ENCODE assay signal across 9 mouse cellular contexts in the genomic region with DNA sequence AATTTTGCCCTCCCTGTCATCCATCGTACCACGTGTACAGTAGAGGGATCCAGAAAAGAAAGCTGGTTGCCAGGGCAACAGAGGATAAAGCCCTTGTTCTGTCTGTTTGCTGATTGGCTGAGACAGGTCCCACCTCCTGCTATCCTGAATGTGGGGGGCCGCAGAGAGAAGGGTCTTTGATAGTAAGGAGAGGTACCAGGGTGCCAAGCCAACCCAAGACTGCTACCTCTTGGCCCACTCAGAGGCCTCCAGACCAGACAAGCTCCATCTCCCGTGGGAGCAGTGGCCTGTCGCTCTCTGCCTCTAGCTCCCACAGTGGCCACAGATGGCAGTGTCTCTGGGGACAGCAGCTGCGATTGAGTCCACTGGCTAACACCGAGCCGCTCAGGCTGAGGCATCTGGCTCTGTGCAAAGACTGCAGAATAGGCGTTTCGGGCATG. TPM values are rescaled to one million over a fixed set of nuclear protein-coding genes. Genes with fewer than 3 reads are reported as not detected.
DNase-seq lines count a peak whose midpoint lies in the region; ATAC-seq and TF ChIP-seq lines count a peak whose summit lies in the region.
"Had no signal": no experiment of that assay in that cellular context is flagged by ENCODE, and none has a peak within 500 bp of the region (broad histone marks: within the 10 kb centered on the region; RNA-seq: fewer than 3 reads in every experiment).

No protein-coding gene starts in this region.

- ATAC-seq in heart, embryonic 11.5 days (replicated peaks; ENCODE audit: insufficient number of reproducible peaks, low FRiP score, low TSS enrichment), result no peak
- ATAC-seq in embryonic facial prominence, embryonic 13.5 days (ENCODE audit: insufficient number of reproducible peaks, insufficient read depth, low FRiP score, low TSS enrichment, low read depth), result no peak
- ATAC-seq in midbrain, postnatal 0 days (ENCODE audit: low FRiP score), result peak; percentile 95
- ATAC-seq in intestine, embryonic 16.5 days, result no peak
- ATAC-seq in megakaryocyte progenitor cell, adult 5-6 weeks (replicated peaks; ENCODE audit: poor library complexity), result no peak

- TF ChIP-seq CTCF in midbrain, postnatal 0 days (IDR thresholded peaks at IDR 0.05), result peak; percentile 66

- no peaks in the 10 kb centered on the region for H3K9me3 ChIP-seq in heart, embryonic 11.5 days (replicated peaks; ENCODE audit: control insufficient read depth, low read length)
- H3K9me3 ChIP-seq in embryonic facial prominence, embryonic 13.5 days, result no peaks in the 10 kb centered on the region
- H3K9me3 ChIP-seq in midbrain, postnatal 0 days (ENCODE audit: low read length), result no peaks in the 10 kb centered on the region
- no peaks in the 10 kb centered on the region for H3K9me3 ChIP-seq in intestine, embryonic 16.5 days (ENCODE audit: control insufficient read depth, low read length)

- no peak for DNase-seq in heart, adult 8-10 months (ENCODE audit: low spot score)
- DNase-seq in layer of hippocampus, adult 8-10 months (ENCODE audit: low spot score in 2 of 2), result peak; percentile 88 to 93
- DNase-seq in midbrain, postnatal 0 days (ENCODE audit: low spot score), result peak; percentile 95
- no peak for DNase-seq in yolk sac, embryonic 10.5 days (ENCODE audit: low spot score)

- no peak overlapping the region for H3K27ac ChIP-seq in heart, embryonic 11.5 days (ENCODE audit: low read depth, low read length)
- no peak overlapping the region for H3K27ac ChIP-seq in embryonic facial prominence, embryonic 13.5 days
- peak overlapping the region; percentile 89 for H3K27ac ChIP-seq in midbrain, postnatal 0 days (ENCODE audit: low read depth, low read length)
- no peak overlapping the region for H3K27ac ChIP-seq in intestine, embryonic 16.5 days (ENCODE audit: low read length)

- WGBS in heart, embryonic 11.5 days (ENCODE audit: insufficient replicate concordance), result 24% methylated on average over 10 of the region's 10 CpGs
- WGBS in embryonic facial prominence, embryonic 13.5 days, result 22% methylated on average over 10 of the region's 10 CpGs
- WGBS in midbrain, postnatal 0 days, result 7% methylated on average over 10 of the region's 10 CpGs
- 26% methylated on average over 10 of the region's 10 CpGs for WGBS in intestine, embryonic 16.5 days

- H3K4me2 ChIP-seq in heart, embryonic 11.5 days, result 0 out of 2 replicates have a peak overlapping the region, but pooled peaks have one; percentile 3
- no peak overlapping the region for H3K4me2 ChIP-seq in embryonic facial prominence, embryonic 13.5 days
- H3K4me2 ChIP-seq in midbrain, postnatal 0 days (ENCODE audit: low read depth, low read length, poor library complexity, severe bottlenecking), result peak overlapping the region; percentile 78
- no peak overlapping the region for H3K4me2 ChIP-seq in intestine, embryonic 16.5 days (ENCODE audit: low read depth, low read length)

- no peaks in the 10 kb centered on the region for H3K36me3 ChIP-seq in heart, embryonic 11.5 days (ENCODE audit: control insufficient read depth, insufficient read depth, low read length)
- H3K36me3 ChIP-seq in embryonic facial prominence, embryonic 13.5 days, result no peaks in the 10 kb centered on the region
- peaks cover 2% of the 10 kb centered on the region for H3K36me3 ChIP-seq in midbrain, postnatal 0 days (ENCODE audit: insufficient read depth, low read length)
- H3K36me3 ChIP-seq in intestine, embryonic 16.5 days (ENCODE audit: control insufficient read depth, insufficient read depth, low read length), result no peaks in the 10 kb centered on the region

- H3K27me3 ChIP-seq in heart, embryonic 11.5 days (ENCODE audit: control insufficient read depth, insufficient read depth, low read length), result peaks cover 6% of the 10 kb centered on the region; the same call in 1 of the 2 replicates
- H3K27me3 ChIP-seq in embryonic facial prominence, embryonic 13.5 days, result peaks cover 18% of the 10 kb centered on the region; the same call in 1 of the 2 replicates
- no peaks in the 10 kb centered on the region for H3K27me3 ChIP-seq in midbrain, postnatal 0 days (ENCODE audit: insufficient read depth, low read length)
- no peaks in the 10 kb centered on the region; the same call in 1 of the 2 replicates for H3K27me3 ChIP-seq in intestine, embryonic 16.5 days (replicated peaks; ENCODE audit: control insufficient read depth, insufficient read depth, low read length)

- no peak overlapping the region for H3K4me3 ChIP-seq in heart, embryonic 11.5 days (ENCODE audit: low read depth, low read length)
- H3K4me3 ChIP-seq in embryonic facial prominence, embryonic 13.5 days, result no peak overlapping the region
- H3K4me3 ChIP-seq in midbrain, postnatal 0 days (ENCODE audit: low read depth, low read length), result peak overlapping the region; percentile 46
- H3K4me3 ChIP-seq in intestine, embryonic 16.5 days (ENCODE audit: low read length), result no peak overlapping the region

- H3K4me1 ChIP-seq in heart, embryonic 11.5 days (ENCODE audit: control insufficient read depth, insufficient read depth, low read length), result no peaks in the 10 kb centered on the region
- peaks cover 7% of the 10 kb centered on the region; the same call in 1 of the 2 replicates for H3K4me1 ChIP-seq in embryonic facial prominence, embryonic 13.5 days
- peaks cover 16% of the 10 kb centered on the region for H3K4me1 ChIP-seq in midbrain, postnatal 0 days (ENCODE audit: insufficient read depth, low read length)
- no peaks in the 10 kb centered on the region for H3K4me1 ChIP-seq in intestine, embryonic 16.5 days (ENCODE audit: control insufficient read depth, insufficient read depth, low read length)

- no peak overlapping the region; the same call in 1 of the 2 replicates for H3K9ac ChIP-seq in heart, embryonic 11.5 days (ENCODE audit: low read depth, low read length)
- H3K9ac ChIP-seq in embryonic facial prominence, embryonic 13.5 days, result peak overlapping the region; percentile 37; the same call in 1 of the 2 replicates
- peak overlapping the region; percentile 84 for H3K9ac ChIP-seq in midbrain, postnatal 0 days (replicated peaks; ENCODE audit: low read length, poor library complexity, severe bottlenecking)
- H3K9ac ChIP-seq in intestine, embryonic 16.5 days (ENCODE audit: low read depth, low read length), result no peak overlapping the region

RNA-seq across cellular contexts. Expression of a gene that starts 3.8 kb away (rescaled TPM):
- polyA plus RNA-seq in heart, embryonic 11.5 days (2014; fragmentation: Nextera tagmentation; extraction: Ambion mirVana), result not detected in 2 replicates
- total RNA-seq in heart, adult 8-10 months (2022), result not detected
- polyA plus RNA-seq in embryonic facial prominence, embryonic 13.5 days (2015; fragmentation: Nextera tagmentation; extraction: Ambion mirVana), result 0.17 TPM in 1 of 2 replicates, not detected in the other
- 100 to 1,000 TPM in 3 of 4 experiments, 10 to 100 TPM in 1; 91.7 to 112 (median 104) TPM for total RNA-seq in layer of hippocampus, adult 8-10 months (2022)
- 139 and 156 TPM in 2 replicates for total RNA-seq in midbrain, postnatal 0 days (2014; rRNA removed)
- 15.4 and 17.9 TPM in 2 replicates for polyA plus RNA-seq in midbrain, postnatal 0 days (2015; fragmentation: Nextera tagmentation; extraction: Ambion mirVana)
- not detected in 2 replicates for polyA plus RNA-seq in intestine, embryonic 16.5 days (2015; fragmentation: Nextera tagmentation; extraction: Ambion mirVana)
- total RNA-seq in megakaryocyte progenitor cell, adult 5-6 weeks (2015), result not detected in 2 replicates
- total RNA-seq in megakaryocyte progenitor cell, adult 5-6 weeks (2017), result not detected in 2 replicates
- total RNA-seq: common myeloid progenitor, adult 5-6 weeks had no signal

RNA-seq across cellular contexts. Expression of a gene that starts 11.4 kb away (rescaled TPM):
- 59.7 and 67.3 TPM in 2 replicates for polyA plus RNA-seq in heart, embryonic 11.5 days (2014; fragmentation: Nextera tagmentation; extraction: Ambion mirVana)
- total RNA-seq in heart, adult 8-10 months (2022), result 1 to 10 TPM in 1 of 4 experiments, under 1 TPM in 3; 0.29 to 1.5 (median 0.44) TPM
- 61.7 and 72.7 TPM in 2 replicates for polyA plus RNA-seq in embryonic facial prominence, embryonic 13.5 days (2015; fragmentation: Nextera tagmentation; extraction: Ambion mirVana)
- 1 to 10 TPM; 2.6 to 4.8 (median 4.4) TPM for total RNA-seq in layer of hippocampus, adult 8-10 months (2022)
- 5.2 and 17.9 TPM in 2 replicates for total RNA-seq in midbrain, postnatal 0 days (2014; rRNA removed)
- 10.2 TPM in 2 replicates for polyA plus RNA-seq in midbrain, postnatal 0 days (2015; fragmentation: Nextera tagmentation; extraction: Ambion mirVana)
- 36.3 and 43.6 TPM in 2 replicates for polyA plus RNA-seq in intestine, embryonic 16.5 days (2015; fragmentation: Nextera tagmentation; extraction: Ambion mirVana)
- 32.9 and 42.6 TPM in 2 replicates for total RNA-seq in megakaryocyte progenitor cell, adult 5-6 weeks (2015)
- 16.5 and 24.9 TPM in 2 replicates for total RNA-seq in megakaryocyte progenitor cell, adult 5-6 weeks (2017)

RNA-seq across cellular contexts. Expression of a gene that starts 18.7 kb away (rescaled TPM):
- polyA plus RNA-seq in heart, embryonic 11.5 days (2014; fragmentation: Nextera tagmentation; extraction: Ambion mirVana), result 5.0 and 6.2 TPM in 2 replicates
- under 1 TPM; 0.16 to 0.90 (median 0.44) TPM for total RNA-seq in heart, adult 8-10 months (2022)
- 30.8 and 32.4 TPM in 2 replicates for polyA plus RNA-seq in embryonic facial prominence, embryonic 13.5 days (2015; fragmentation: Nextera tagmentation; extraction: Ambion mirVana)
- total RNA-seq in layer of hippocampus, adult 8-10 months (2022), result 100 to 1,000 TPM; 583 to 608 (median 584) TPM
- 480 and 506 TPM in 2 replicates for total RNA-seq in midbrain, postnatal 0 days (2014; rRNA removed)
- polyA plus RNA-seq in midbrain, postnatal 0 days (2015; fragmentation: Nextera tagmentation; extraction: Ambion mirVana), result 369 and 404 TPM in 2 replicates
- 4.2 and 4.4 TPM in 2 replicates for polyA plus RNA-seq in intestine, embryonic 16.5 days (2015; fragmentation: Nextera tagmentation; extraction: Ambion mirVana)
- total RNA-seq in megakaryocyte progenitor cell, adult 5-6 weeks (2015), result 0.07 TPM in 1 of 2 replicates, not detected in the other
- 0.08 TPM in 1 of 2 replicates, not detected in the other for total RNA-seq in megakaryocyte progenitor cell, adult 5-6 weeks (2017)

RNA-seq across cellular contexts. Expression of a gene that starts 31.8 kb away (rescaled TPM):
- polyA plus RNA-seq in heart, embryonic 11.5 days (2014; fragmentation: Nextera tagmentation; extraction: Ambion mirVana), result 0.29 TPM in 1 of 2 replicates, not detected in the other
- total RNA-seq in heart, adult 8-10 months (2022), result under 1 TPM in 1 of 4 experiments, not detected in 3; 0.26 TPM
- 0.17 TPM in 1 of 2 replicates, not detected in the other for polyA plus RNA-seq in embryonic facial prominence, embryonic 13.5 days (2015; fragmentation: Nextera tagmentation; extraction: Ambion mirVana)
- total RNA-seq in layer of hippocampus, adult 8-10 months (2022), result under 1 TPM in 2 of 4 experiments, not detected in 2; 0.69 to 0.80 TPM
- total RNA-seq in midbrain, postnatal 0 days (2014; rRNA removed), result 0.94 and 2.1 TPM in 2 replicates
- 0.18 and 0.27 TPM in 2 replicates for polyA plus RNA-seq in midbrain, postnatal 0 days (2015; fragmentation: Nextera tagmentation; extraction: Ambion mirVana)
- polyA plus RNA-seq in intestine, embryonic 16.5 days (2015; fragmentation: Nextera tagmentation; extraction: Ambion mirVana), result 0.09 and 0.11 TPM in 2 replicates
- 2.1 and 2.4 TPM in 2 replicates for total RNA-seq in megakaryocyte progenitor cell, adult 5-6 weeks (2015)
- 0.34 and 0.92 TPM in 2 replicates for total RNA-seq in megakaryocyte progenitor cell, adult 5-6 weeks (2017)

RNA-seq across cellular contexts. Expression of a gene that starts 42.8 kb away (rescaled TPM):
- 0.40 and 0.56 TPM in 2 replicates for polyA plus RNA-seq in heart, embryonic 11.5 days (2014; fragmentation: Nextera tagmentation; extraction: Ambion mirVana)
- not detected for total RNA-seq in heart, adult 8-10 months (2022)
- polyA plus RNA-seq in embryonic facial prominence, embryonic 13.5 days (2015; fragmentation: Nextera tagmentation; extraction: Ambion mirVana), result not detected in 2 replicates
- not detected for total RNA-seq in layer of hippocampus, adult 8-10 months (2022)
- 0.60 and 0.99 TPM in 2 replicates for total RNA-seq in midbrain, postnatal 0 days (2014; rRNA removed)
- 0.11 and 0.23 TPM in 2 replicates for polyA plus RNA-seq in midbrain, postnatal 0 days (2015; fragmentation: Nextera tagmentation; extraction: Ambion mirVana)
- polyA plus RNA-seq in intestine, embryonic 16.5 days (2015; fragmentation: Nextera tagmentation; extraction: Ambion mirVana), result 0.15 and 0.16 TPM in 2 replicates
- total RNA-seq in megakaryocyte progenitor cell, adult 5-6 weeks (2015), result 0.17 TPM in 1 of 2 replicates, not detected in the other
- total RNA-seq in megakaryocyte progenitor cell, adult 5-6 weeks (2017), result not detected in 2 replicates
- total RNA-seq: common myeloid progenitor, adult 5-6 weeks had no signal

Comparison
In these comparisons a context has a peak if more than half of its experiments do, and no peak if none do; other contexts are left out.
1. H3K4me2 ChIP-seq: peak in heart, embryonic 11.5 days (single experiment) and midbrain, postnatal 0 days (single experiment); none in embryonic facial prominence, embryonic 13.5 days (single experiment) and intestine, embryonic 16.5 days (single experiment).
2. H3K9ac ChIP-seq: peak in embryonic facial prominence, embryonic 13.5 days (single experiment) and midbrain, postnatal 0 days (single experiment); none in heart, embryonic 11.5 days (single experiment) and intestine, embryonic 16.5 days (single experiment).
3. DNase-seq: peak in layer of hippocampus, adult 8-10 months (2 of 2) and midbrain, postnatal 0 days (single experiment); none in heart, adult 8-10 months (single experiment) and yolk sac, embryonic 10.5 days (single experiment).
4. RNA of a gene that starts 3.8 kb away (total RNA-seq): 139 to 156 TPM in midbrain, postnatal 0 days and 91.7 to 112 TPM in layer of hippocampus, adult 8-10 months; not detected in heart, adult 8-10 months and not detected in megakaryocyte progenitor cell, adult 5-6 weeks; every median in the first group is over 10 times any median in the second.
5. RNA of a gene that starts 18.7 kb away (total RNA-seq): 583 to 608 TPM in layer of hippocampus, adult 8-10 months and 480 to 506 TPM in midbrain, postnatal 0 days; 0.16 to 0.90 TPM in heart, adult 8-10 months and 0.07 to 0.08 TPM in megakaryocyte progenitor cell, adult 5-6 weeks; every median in the first group is over 100 times any median in the second.